Mouse (Mus musculus) C2C12 (cell line): ENCODE data around the gene Adad2. TPM values are rescaled to one million over a fixed set of nuclear protein-coding genes. Genes with fewer than 3 reads are reported as not detected.

Source experiments
- H3K27me3 ChIP-seq: one replicate; pipeline ENCODE4 v1.6.1; 2011; ENCODE audit not compliant: control insufficient read depth, insufficient read depth, insufficient read length
- H3K36me3 ChIP-seq: one replicate; pipeline ENCODE4 v1.6.1; 2011; ENCODE audit not compliant: control insufficient read depth, insufficient read depth
- H3K4me3 ChIP-seq: one replicate; pipeline ENCODE4 v1.5.1; 2011; ENCODE audit warnings: mild to moderate bottlenecking, control low read depth; ENCODE audit not compliant: poor library complexity, insufficient read depth, severe bottlenecking
- H3K79me2 ChIP-seq: one replicate; pipeline ENCODE4 v1.6.1; 2011; ENCODE audit not compliant: control insufficient read depth, insufficient read depth
- H3K79me3 ChIP-seq: one replicate; pipeline ENCODE4 v1.6.1; 2011; ENCODE audit warnings: low read depth, control low read depth
- H3ac ChIP-seq: one replicate; pipeline ENCODE3; 2011; ENCODE audit warnings: low read depth; ENCODE audit not compliant: control insufficient read depth, insufficient read length
- CEBPB ChIP-seq: IDR thresholded peaks from one replicate; pipeline ENCODE4 v1.6.1; 2011; ENCODE audit warnings: low read depth, mild to moderate bottlenecking, control low read depth, moderate library complexity
- CTCF ChIP-seq: IDR thresholded peaks from one replicate; pipeline ENCODE4 v1.5.1; 2011; ENCODE audit not compliant: control insufficient read depth, insufficient read depth, insufficient read length
- FOSL1 ChIP-seq: IDR thresholded peaks from one replicate; pipeline ENCODE4 v1.8.0; 2011; ENCODE audit warnings: mild to moderate bottlenecking, low read length; ENCODE audit not compliant: poor library complexity, insufficient read depth, severe bottlenecking
- MAX ChIP-seq: IDR thresholded peaks from one replicate; pipeline ENCODE4 v1.6.1; 2011; ENCODE audit warnings: mild to moderate bottlenecking, control low read depth
- MYOD1 ChIP-seq: IDR thresholded peaks from one replicate; pipeline ENCODE4 v1.6.1; 2011; ENCODE audit warnings: low read depth; ENCODE audit not compliant: control insufficient read depth, insufficient read length
- MYOG ChIP-seq: IDR thresholded peaks from one replicate; pipeline ENCODE4 v1.6.1; 2011; ENCODE audit not compliant: control insufficient read depth, insufficient read length; ENCODE audit errors: extremely low read depth
- USF1 ChIP-seq: IDR thresholded peaks from one replicate; pipeline ENCODE4 v1.6.1; 2011; ENCODE audit warnings: low read depth, mild to moderate bottlenecking, control low read depth, moderate library complexity
- polyA plus RNA-seq: library from polyadenylated mRNA; unstranded; fragments of >200 nt; fragmentation: generic; extraction: Trizol; gene quantifications from one replicate; pipeline ENCODE4 v1.2.1, GENCODE M21; 2012; ENCODE audit warnings: missing spikeins

Adad2 gene
- polyA plus RNA-seq, 1 experiment: not detected

DNA sequence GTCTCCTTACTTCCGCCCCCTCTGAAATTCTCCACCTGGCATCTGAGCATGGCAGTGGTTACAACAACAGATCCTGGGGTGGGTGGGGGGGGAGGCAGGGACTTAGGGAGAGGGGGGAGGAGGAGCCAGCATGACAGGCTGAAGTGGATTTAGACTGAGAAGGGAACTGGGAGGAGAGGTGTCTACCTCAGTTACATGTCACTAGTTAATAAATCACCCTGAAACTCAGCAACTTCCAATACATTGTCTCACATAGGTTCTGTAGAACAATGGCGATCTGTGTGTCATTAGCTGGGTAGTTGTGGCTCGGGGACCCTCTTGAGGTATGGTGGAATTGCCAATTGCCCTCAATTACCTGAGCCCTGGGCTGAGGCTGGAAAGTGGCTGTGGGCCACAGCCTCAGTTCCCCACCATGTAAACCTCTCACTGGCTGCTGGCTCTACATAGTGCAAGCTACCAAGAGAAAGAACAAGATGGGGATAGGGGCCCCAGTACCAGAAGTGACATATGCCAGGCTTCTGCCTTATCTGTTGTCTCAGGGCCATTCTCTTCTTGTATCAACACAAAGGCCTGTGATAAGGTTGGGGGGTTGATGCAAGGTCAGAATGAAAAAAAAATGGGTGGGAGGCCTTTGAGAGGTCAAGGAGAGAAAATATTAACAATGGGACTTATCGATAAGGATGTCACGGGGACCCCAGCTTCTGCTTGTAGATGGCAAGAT, 31.9 kb upstream of the Adad2 start:
- TF ChIP-seq MYOD1 (no peak), MYOG (no peak), FOSL1 (no peak), USF1 (no peak), CEBPB (no peak), MAX (no peak), CTCF (no peak)
- no peak overlapping the region for H3ac ChIP-seq
- H3K79me3 ChIP-seq: no peaks in the 10 kb centered on the region
- H3K36me3 ChIP-seq: no peaks in the 10 kb centered on the region
- no peak overlapping the region for H3K4me3 ChIP-seq
- H3K79me2 ChIP-seq: no peaks in the 10 kb centered on the region
- H3K27me3 ChIP-seq: peaks cover 66% of the 10 kb centered on the region

DNA sequence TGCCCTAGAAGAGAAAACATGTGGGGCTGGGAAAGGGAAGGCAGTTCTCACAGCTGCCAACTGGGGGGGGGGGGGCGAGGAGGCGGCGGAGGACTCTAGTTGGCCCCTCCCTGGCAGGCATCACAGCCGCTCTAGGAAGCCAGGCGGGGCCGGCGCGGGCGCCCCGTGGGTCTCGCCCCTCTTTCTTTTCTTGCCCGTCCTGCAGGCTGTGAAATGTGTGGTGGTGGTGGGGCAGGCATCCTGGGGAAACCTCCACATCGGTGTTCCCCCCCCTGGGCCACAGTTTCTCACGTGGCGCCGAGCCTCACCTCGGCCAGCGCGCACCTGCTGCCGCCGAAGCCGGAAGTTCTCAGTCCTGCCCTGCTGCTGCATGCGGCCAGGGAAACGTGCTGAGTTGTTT, 26.6 kb upstream of the Adad2 start:
- Histone ChIP-seq H3K79me2 (no peaks in the 10 kb centered on the region), H3K36me3 (no peaks in the 10 kb centered on the region), H3K79me3 (no peaks in the 10 kb centered on the region), H3K4me3 (no peak overlapping the region), H3ac (no peak overlapping the region), H3K27me3 (peaks cover 23% of the 10 kb centered on the region)
- no peak for TF ChIP-seq MYOD1

DNA sequence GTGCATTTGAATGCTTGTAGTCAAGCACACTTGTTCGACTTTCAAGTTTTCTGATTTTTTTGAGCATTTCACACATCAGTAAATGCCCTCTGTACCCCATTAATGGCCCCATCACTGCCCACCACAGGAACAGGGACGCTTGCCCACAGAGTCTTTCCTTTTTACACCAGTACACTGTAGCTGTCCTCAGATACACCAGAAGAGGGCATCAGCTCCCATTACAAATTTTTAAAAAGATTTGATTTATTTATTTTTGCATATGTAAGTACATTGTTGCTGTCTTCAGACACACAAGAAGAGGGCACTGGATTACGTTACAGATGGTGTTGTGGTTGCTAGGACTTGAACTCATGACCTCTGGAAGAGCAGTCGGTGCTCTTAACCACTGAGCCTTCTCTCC, 24.2 kb upstream of the Adad2 start:
- Histone ChIP-seq H3K27me3 (peaks cover 6% of the 10 kb centered on the region), H3K79me3 (no peaks in the 10 kb centered on the region), H3K4me3 (no peak overlapping the region), H3ac (no peak overlapping the region), H3K79me2 (no peaks in the 10 kb centered on the region), H3K36me3 (no peaks in the 10 kb centered on the region)
- TF ChIP-seq MAX (no peak), MYOG (no peak), MYOD1 (no peak), CEBPB (no peak), FOSL1 (no peak), USF1 (no peak), CTCF (no peak)

DNA sequence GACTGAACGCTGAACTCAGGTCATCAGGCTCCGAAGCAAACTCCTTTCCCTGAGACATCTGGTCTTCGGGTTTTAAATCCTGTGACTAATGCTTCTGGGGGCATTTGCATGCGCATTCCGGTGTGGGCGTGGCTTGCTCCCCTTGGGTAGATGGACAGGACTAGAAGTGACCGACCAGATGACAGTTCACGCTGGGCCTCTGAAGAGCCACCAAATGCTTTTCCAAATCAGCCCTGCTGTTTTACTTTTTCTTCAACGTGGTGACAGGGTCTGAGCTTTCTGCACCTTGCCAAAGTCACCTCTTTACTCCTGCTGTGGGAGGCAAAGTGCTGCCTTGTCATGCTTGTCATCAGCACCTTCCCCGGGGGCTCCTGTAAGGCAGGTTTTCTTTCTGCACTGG, 23.7 kb upstream of the Adad2 start:
- no peaks in the 10 kb centered on the region for H3K79me3 ChIP-seq
- no peak overlapping the region for H3ac ChIP-seq
- H3K4me3 ChIP-seq: no peak overlapping the region
- no peaks in the 10 kb centered on the region for H3K36me3 ChIP-seq
- H3K27me3 ChIP-seq: peaks cover 6% of the 10 kb centered on the region
- TF ChIP-seq MAX: no peak
- no peaks in the 10 kb centered on the region for H3K79me2 ChIP-seq

DNA sequence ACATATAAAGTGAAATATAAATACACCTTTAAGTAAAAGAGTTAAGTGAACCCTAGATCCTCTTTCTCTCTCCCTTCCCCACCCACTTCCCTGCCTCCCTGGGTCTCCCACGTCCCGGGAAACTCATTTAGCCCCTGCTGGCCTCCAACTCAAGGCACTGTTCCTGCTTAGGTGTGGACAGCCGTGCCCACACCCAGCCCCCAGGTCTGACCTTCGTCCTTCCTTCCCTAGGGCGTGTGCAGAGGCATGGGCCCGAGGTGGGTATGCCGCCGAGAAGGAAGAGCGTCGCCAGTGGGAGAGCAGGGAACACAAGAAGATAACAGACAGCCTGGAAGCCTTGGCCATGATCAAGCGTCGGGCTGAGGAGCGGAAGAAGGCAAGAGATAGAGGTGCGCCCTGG, 22.2 kb upstream of the Adad2 start:
- no peak overlapping the region for H3ac ChIP-seq
- no peaks in the 10 kb centered on the region for H3K79me2 ChIP-seq
- TF ChIP-seq CEBPB (no peak), FOSL1 (no peak), CTCF (no peak), USF1 (no peak), MYOD1 (no peak), MAX (no peak), MYOG (no peak)
- no peak overlapping the region for H3K4me3 ChIP-seq
- no peaks in the 10 kb centered on the region for H3K79me3 ChIP-seq
- peaks cover 6% of the 10 kb centered on the region for H3K27me3 ChIP-seq
- H3K36me3 ChIP-seq: no peaks in the 10 kb centered on the region

DNA sequence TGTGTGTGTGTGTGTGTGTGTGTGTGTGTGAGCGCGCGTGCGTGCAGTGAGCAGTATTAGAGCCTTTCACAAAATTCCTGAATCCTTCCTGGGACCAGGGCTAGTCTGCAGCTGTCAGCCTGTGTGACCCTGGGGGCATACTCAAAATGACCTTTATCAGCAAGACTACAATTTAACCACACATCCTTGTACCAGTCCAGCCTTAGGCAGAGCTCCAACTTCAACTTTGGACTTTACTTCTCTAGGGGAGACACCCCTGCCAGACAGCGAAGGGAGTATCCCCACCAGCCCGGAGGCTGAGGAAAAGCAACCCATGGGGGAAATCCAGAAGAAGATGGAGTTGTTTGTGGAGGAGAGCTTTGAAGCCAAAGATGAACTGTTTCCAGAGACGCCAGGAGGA, 21.1 kb upstream of the Adad2 start:
- Histone ChIP-seq H3K36me3 (no peaks in the 10 kb centered on the region), H3ac (no peak overlapping the region)
- TF ChIP-seq CTCF (no peak), FOSL1 (no peak), USF1 (no peak), CEBPB (no peak), MYOG (no peak), MYOD1 (no peak), MAX (no peak)

DNA sequence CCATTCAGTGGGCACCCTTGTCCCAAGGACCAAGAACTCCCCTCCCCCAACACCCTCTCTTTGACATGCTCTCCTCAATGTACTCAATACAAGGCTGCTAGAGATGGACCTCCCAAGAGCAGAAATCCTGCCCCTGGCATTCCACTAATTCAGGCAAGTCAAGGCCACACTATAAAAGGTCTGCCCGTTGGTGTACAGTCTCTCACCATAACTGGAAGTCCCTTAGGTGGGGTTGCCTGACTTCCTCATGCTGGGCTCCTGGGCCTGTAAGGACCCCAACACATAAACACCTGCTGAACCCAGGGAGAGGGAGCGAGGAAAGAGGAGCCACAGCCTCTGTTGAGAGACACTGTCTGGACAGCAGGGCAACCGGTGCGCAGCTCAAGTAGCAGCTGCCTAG, 8.8 kb upstream of the Adad2 start:
- Histone ChIP-seq H3K4me3 (no peak overlapping the region), H3K27me3 (no peaks in the 10 kb centered on the region)
- TF ChIP-seq MYOD1 (no peak), MYOG (no peak), MAX (no peak), CEBPB (no peak), FOSL1 (no peak)

More for the DNA sequence above, 21.1 kb upstream of the Adad2 start:
- Histone ChIP-seq H3K79me2 (no peaks in the 10 kb centered on the region), H3K27me3 (peaks cover 6% of the 10 kb centered on the region), H3K4me3 (no peak overlapping the region), H3K79me3 (no peaks in the 10 kb centered on the region)

More for the DNA sequence above, 8.8 kb upstream of the Adad2 start:
- no peak overlapping the region for H3ac ChIP-seq
- peaks cover 4% of the 10 kb centered on the region for H3K36me3 ChIP-seq
- H3K79me3 ChIP-seq: peaks cover 4% of the 10 kb centered on the region
- peaks cover 14% of the 10 kb centered on the region for H3K79me2 ChIP-seq
